Mouse (Mus musculus): Measurements from ENCODE around the gene Sept12.

Gene Sept12

GRCm38 (mm10) chr16:4937351-4938190 lies 60.1 kb downstream of the Sept12 start:
- DNase-seq: no peak
